Mouse (Mus musculus): ENCODE measurements around the gene Ep400.
"Not testable (repeated sequence)": the region's sequence is repeated elsewhere in the genome, so short reads cannot be mapped to it uniquely, and the experiment has no call there.

The Ep400 gene

DNA sequence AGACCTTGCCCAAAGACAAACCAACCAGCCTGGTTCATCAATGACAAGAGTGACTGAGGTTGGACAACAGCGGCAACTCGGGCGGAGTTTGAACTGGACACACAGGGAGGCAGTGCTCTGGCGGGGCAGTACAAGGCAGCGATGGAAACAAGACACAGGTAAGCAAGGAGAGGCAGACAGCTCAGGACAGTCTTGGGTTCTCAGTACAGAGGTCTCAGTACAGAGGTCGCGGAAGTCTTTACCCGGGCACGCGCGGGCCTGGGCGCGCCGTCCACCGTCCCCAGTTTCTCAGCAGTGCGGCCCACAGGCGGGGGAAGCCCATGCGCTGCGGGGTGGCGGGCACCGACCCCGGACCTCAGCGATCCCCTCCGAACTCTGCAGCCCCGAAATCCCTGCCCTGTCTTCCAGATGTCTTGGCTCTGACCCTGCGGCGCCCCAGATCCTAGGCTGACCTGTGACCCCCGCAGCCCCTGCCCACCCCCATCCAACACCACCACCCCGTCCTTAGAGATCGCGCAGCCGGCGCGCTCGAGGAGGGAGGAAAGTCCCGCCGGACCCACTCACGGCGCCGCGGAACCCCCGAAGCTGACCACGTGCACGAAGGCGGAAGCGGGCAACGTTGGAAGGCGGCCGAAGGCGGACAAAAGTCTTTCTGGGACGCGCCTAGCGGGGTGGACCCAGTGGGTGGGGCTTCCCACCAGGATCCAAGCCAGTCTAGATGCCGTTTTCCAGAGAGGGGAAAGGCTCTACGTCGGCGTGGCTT, 9.7 kb upstream of the Ep400 start, which contains the start of gene Pus1:
Gene Pus1 (minus strand): TSS at position 662 of the 763 bp plus-strand sequence.
- in situ Hi-C loops (cut with MboI; ENCODE audit: low sequenced_read_pairs) = no loop called here

DNA sequence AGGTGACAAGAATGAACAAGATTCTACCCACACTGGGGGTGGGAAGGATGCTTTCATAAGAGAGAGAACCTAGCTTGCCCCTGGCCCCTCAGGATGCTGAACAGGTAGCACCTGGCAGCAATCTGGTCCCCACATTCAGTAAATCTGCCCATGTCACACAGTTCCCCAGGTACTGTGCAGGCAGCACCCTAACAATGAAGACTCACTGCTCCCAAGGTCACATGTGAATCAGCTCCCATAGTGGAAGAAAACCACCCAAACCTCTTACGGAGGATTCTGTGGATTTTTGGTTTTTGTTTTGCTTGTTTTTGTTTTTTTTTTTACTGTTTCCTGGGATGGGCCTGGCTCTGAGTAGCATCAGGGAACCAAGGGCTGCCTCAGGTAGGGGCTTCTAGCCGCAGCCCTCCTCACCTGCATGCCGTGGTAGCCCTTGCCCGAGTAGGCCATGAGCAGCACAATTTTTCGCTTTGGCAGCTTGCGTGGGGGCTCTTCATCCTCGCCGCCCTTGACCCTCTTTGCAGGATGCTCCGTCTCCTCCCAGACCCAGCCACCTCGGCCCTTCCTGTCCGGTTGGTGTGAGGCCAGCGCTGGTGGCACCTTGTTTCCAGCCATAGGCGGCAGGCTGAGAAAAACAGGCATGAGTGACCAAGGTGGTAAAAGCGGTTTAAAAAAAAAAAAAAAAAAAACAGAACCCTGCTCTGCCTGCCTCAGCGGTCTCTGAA, 8.9 kb upstream of the Ep400 start:
- in situ Hi-C loops (cut with MboI; ENCODE audit: low sequenced_read_pairs) = no loop called here

DNA sequence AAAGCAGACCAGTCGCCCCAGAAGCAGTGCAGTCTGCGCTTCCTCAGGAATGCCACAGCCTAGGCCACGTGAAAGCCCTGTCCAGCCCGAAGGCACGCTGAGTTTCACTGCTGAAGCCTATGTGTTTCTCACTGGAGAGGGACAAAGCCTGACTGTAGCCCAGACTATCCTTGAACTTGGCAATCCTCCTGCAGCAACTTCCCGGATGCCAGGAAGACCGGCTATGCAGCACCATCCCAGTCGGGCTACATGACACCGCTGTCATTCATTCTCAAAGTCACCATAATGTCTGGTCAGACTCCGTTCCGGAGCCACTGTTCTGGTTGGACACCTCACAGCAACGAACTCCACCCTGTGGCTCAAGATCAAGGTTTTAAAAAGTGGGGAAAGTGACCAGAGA, 7.7 kb upstream of the Ep400 start:
- in situ Hi-C loops (cut with MboI; ENCODE audit: low sequenced_read_pairs) = no loop called here

DNA sequence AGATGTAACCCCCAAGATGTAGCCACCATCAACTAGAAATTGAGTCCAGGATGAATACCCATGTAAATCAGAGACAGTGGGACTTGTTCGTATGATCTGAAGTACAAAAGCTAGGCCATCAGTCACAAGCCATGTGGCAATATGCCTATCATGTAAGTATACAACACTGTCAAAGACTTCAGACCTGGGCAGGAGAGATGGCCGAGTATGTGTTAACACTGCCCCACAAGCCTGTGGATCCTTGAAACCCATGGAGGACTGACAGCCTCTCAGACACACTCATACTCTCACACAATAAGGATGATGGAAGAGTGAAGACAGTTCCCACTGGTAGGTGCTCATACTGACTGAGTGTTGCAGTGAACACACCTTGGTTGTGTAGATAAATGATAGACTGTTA, 5.6 kb upstream of the Ep400 start:
- in situ Hi-C loops (cut with MboI; ENCODE audit: low sequenced_read_pairs) = no loop called here

- in situ Hi-C loops (cut with MboI; ENCODE audit: low sequenced_read_pairs) = no loop called here
These were observed 4.0 kb upstream of the Ep400 start for GRCm38 (mm10) chr5:110774511-110774910.

DNA sequence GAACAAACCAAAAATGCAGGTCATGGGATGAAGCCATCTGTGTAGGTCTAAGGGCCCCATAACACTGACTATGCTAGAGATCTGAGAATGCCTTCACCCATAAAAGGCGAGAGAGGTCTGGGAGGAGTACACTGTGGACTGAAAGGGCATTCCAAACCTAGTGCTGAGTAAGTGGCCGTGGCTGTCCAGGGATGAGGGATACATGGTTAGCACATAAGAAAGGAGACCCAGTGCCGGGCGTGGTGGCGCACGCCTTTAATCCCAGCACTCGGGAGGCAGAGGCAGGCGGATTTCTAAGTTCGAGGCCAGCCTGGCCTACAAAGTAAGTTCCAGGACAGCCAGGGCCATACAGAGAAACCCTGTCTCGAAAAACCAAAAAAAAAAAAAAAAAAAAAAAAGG, 2.4 kb upstream of the Ep400 start:
- in situ Hi-C loops (cut with MboI; ENCODE audit: low sequenced_read_pairs) = not testable (repeated sequence)

GRCm38 (mm10) chr5:110770031-110770445, 479 bp downstream of the Ep400 start:
- in situ Hi-C loops (cut with MboI; ENCODE audit: low sequenced_read_pairs) = no loop called here

DNA sequence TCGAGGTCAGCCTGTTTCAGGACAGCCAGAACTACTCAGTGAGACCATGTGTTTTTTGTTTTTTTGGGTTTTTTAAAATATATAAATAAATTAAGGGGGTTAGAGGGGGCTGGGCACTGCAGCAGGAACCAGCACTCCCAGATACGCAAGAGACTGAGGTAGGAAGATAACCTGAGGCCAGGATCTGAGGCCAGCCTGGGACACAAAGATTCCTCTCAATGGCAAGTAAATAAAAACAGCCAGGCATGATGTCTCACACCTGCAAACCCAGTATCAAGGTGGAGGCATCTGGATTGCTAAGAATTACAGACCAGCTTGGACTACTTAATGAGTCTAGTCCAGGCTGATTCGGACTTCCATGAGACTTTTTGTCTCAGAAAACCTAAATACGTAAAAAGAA, 1.2 kb downstream of the Ep400 start:
- in situ Hi-C loops (cut with MboI; ENCODE audit: low sequenced_read_pairs) = no loop called here

DNA sequence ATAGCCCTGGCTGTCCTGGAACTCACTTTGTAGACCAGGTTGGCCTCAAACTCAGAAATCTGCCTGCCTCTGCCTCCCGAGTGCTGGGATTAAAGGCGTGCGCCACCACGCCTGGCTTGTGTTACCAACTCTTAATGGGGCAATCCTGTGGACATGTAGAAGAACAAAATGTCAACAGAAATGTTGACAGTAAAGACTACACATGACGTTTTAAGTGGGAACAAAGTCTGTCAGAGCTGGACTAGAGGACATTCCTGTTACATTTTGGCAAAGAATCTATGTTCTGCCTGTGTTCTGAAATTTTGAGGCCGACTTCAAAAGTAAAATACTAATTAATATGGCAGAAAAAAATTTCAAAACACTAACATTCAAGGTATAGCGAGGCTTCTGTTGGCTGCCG, 6.6 kb downstream of the Ep400 start:
- in situ Hi-C loops (cut with MboI; ENCODE audit: low sequenced_read_pairs) = no loop called here

GRCm38 (mm10) chr5:110745021-110745420, 25.5 kb downstream of the Ep400 start:
- in situ Hi-C loops (cut with MboI; ENCODE audit: low sequenced_read_pairs) = no loop called here

DNA sequence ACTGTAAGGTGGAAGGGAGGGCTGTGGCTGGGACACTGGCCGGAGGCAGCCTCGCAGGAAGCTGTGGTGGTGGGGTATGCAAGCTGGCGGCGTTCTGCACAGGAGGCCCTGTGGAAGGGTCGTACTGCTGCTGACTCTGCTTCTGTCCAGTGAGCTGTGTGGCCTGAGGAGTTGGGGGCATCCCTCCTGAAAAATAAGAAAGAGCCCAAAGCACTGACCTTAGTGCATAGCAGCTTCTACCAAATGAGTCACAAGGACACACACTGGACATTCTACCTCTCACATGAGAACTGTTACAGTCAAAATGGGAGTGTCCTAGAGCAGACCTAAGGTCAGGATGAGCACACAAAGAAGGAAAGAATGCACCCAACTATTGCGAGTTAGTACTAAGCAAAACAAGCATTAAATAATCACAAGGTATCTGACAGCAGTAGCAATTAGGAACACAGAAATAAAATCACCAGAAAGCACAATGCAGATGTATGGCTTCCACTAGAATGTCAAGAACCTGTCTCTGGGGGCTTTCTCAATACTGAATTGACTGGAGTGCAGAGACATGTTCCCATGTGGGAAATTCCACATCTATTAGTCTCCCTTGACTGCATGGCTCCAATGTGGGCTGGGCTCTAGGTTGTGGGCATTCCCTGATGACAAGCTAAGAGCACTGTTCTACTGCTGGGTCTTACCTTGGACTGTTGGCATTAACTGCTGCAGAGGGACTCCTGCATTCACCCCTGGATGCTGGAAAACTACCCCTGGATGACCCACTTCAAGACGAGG, 30.8 kb downstream of the Ep400 start:
- in situ Hi-C loops (cut with MboI; ENCODE audit: low sequenced_read_pairs) = no loop called here

- in situ Hi-C loops (cut with MboI; ENCODE audit: low sequenced_read_pairs) = no loop called here
These were observed 34.9 kb downstream of the Ep400 start for GRCm38 (mm10) chr5:110735606-110736005.

DNA sequence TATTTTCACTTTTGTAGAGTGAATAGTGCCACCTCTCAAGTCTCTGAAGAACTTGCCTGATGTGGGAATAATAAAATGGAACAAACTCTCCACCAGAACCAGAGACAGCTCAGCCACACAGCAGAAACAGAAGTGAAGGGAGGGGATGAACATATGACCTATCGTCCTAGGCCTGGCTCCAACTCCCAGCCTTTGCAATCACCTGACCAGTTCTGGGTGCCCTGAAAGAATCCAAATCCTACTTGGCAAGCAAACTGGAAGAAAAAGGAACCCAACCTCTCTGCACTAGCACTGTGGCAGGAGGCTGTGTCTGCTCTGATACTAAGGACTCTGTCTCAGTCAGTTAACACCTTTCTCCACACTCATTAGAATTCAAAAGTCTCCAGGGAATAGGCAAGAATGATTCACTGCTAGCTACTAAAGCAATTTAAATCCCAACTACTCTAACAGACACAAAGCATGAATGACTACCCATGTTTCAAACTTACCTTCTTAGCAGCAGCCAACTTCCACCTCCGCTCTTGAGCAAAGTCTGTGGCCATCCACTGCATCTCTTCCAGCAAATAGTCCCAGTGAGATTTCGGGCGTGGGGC, 37.2 kb downstream of the Ep400 start:
- in situ Hi-C loops (cut with MboI; ENCODE audit: low sequenced_read_pairs) = no loop called here

DNA sequence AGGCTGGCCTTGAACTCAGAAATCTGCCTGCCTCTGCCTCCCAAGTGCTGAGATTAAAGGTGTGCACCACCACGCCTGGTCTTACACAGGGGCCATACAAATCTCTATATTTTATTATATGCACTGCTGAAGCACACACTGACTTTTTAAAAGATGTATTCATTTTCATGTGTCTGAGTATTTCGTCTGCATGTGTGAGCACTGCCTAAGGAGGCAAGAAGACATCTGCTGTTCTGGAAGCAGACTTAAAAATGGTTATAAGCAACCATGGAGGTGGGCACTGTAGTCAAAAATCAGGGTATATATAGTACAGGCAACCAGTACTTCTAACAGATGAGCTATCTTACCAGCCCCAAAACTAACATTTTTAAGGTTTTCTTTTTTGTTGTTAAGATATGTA, 39.3 kb downstream of the Ep400 start:
- in situ Hi-C loops (cut with MboI; ENCODE audit: low sequenced_read_pairs) = no loop called here

GRCm38 (mm10) chr5:110727850-110728249, 42.7 kb downstream of the Ep400 start:
- in situ Hi-C loops (cut with MboI; ENCODE audit: low sequenced_read_pairs) = no loop called here

- in situ Hi-C loops (cut with MboI; ENCODE audit: low sequenced_read_pairs) = no loop called here
These were observed 47.0 kb downstream of the Ep400 start for GRCm38 (mm10) chr5:110723543-110723942.

GRCm38 (mm10) chr5:110721463-110721862, 49.1 kb downstream of the Ep400 start:
- in situ Hi-C loops (cut with MboI; ENCODE audit: low sequenced_read_pairs) = not testable (repeated sequence)

DNA sequence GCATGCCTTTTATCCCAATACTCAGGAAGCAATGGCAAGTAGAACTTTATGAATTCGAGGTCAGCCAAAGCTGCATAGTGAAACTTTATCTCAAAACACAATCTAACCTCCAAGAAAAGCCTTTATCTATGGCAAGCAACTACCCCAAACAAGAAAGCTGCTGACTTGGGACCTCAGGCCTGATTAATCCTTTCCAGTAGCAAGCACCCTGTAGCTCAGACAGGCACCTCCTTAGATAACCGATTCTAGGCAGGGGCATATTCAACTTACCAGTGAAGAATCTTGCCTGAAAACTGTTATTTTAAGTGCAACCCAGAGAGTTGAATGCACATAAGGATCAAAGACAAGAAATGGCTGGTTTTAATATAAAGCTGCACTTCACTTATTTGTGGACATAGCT, 59.1 kb downstream of the Ep400 start:
- in situ Hi-C loops (cut with MboI; ENCODE audit: low sequenced_read_pairs) = no loop called here

DNA sequence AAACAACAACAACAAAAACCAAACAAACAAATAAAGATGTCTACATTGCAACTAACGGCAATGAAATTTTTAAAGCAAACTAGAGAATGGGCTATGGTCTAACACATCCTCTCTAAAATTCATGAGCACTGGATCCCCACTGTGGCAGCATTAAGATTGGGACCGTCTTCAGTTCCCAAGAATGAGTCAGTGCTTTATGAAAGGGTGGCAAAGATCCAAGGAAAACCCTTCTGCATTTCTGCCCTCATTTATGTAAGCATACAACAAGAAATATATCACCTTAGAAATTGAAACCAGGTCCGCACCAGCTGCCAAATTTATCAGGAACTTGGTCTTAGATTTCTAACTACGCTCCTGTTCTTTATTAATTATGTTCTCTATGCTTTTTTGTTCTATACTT, 61.3 kb downstream of the Ep400 start:
- in situ Hi-C loops (cut with MboI; ENCODE audit: low sequenced_read_pairs) = no loop called here

DNA sequence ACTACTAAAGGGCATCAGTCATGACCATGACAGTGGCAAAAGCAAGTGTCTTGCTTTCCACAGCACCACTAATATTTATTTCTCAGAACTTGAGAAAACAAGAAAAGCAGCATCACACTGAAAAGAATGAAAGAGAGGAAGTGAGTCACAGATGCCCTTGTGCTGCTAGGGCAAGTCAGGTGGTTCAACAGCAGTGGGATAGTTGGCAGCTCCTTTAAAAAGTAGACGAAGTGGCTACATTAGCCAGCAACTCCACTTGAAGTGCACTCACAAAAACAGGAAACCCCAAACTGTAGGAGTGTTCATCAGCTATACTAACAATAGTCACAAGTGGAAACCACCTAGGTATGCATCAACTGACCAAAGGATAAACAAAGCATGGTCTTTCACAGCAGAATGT, 66.5 kb downstream of the Ep400 start:
- in situ Hi-C loops (cut with MboI; ENCODE audit: low sequenced_read_pairs) = no loop called here

- in situ Hi-C loops (cut with MboI; ENCODE audit: low sequenced_read_pairs) = no loop called here
These were observed 71.9 kb downstream of the Ep400 start for GRCm38 (mm10) chr5:110698617-110699016.

Measured in CH12F3 (cell line).